ENCODE assay signal across 6 mouse cellular contexts in the genomic region with DNA sequence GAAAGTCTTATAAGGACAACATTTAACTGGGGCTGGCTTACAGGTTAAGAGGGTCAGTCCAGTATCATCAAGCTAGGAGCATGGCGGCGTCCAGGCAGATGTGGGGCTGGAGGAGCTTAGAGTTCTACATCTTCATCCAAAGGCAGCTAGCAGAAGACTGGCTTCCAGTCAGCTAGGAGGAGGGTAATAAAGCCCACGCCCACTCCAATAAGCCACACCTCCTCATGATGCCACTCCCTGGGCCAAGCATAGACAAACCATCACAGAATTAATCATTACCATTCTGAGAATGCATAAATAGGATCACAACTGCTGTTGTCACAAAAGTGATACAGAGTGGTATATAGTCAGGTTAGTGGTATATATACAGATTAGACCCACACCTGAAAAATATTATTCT.
"Had no signal": no experiment of that assay in that cellular context is flagged by ENCODE, and none has a peak within 500 bp of the region (broad histone marks: within the 10 kb centered on the region; RNA-seq: fewer than 3 reads in every experiment).

No protein-coding gene starts in this region.

- DNase-seq: layer of hippocampus, postnatal 36 days; left cerebral cortex, postnatal 4 days; lung, adult 2 months; lung, postnatal 36 days; midbrain, embryonic 14.5 days; thymus, postnatal 14 days had no signal
